Mouse (Mus musculus) heart, embryonic 15.5 days (tissue): Measurements from ENCODE around the gene Epb41l5. TPM values are rescaled to one million over a fixed set of nuclear protein-coding genes. Genes with fewer than 3 reads are reported as not detected.

ENCODE experiments used
- ATAC-seq: fragments of 200-750 bp; cut with Nextera tagmentation; replicated peaks from 2 replicates; pipeline ENCODE4 v1.8.0; 2017; ENCODE audit warnings: low read depth, moderate TSS enrichment; ENCODE audit not compliant: insufficient number of reproducible peaks, insufficient read depth, low FRiP score
- H3K27ac ChIP-seq: fragments of 300-500 bp; sonication (generic); 2 replicates; pipeline ENCODE4 v1.5.1; 2015; ENCODE audit warnings: mild to moderate bottlenecking, inconsistent platforms
- H3K27me3 ChIP-seq: fragments of 300-500 bp; sonication (generic); 2 replicates; pipeline ENCODE4 v1.6.1; 2015; ENCODE audit warnings: inconsistent platforms
- H3K36me3 ChIP-seq: fragments of 300-500 bp; sonication (generic); 2 replicates; pipeline ENCODE4 v1.6.1; 2015; ENCODE audit warnings: mild to moderate bottlenecking, inconsistent platforms
- H3K4me1 ChIP-seq: fragments of 300-500 bp; sonication (generic); replicated peaks from 2 replicates; pipeline ENCODE4 v1.6.1; 2015; ENCODE audit warnings: inconsistent platforms
- H3K4me2 ChIP-seq: fragments of 300-500 bp; sonication (generic); 2 replicates; pipeline ENCODE4 v1.6.1; 2015; ENCODE audit warnings: inconsistent platforms, mild to moderate bottlenecking, moderate library complexity
- H3K4me3 ChIP-seq: fragments of 300-500 bp; sonication (generic); 2 replicates; pipeline ENCODE4 v1.5.1; 2015; ENCODE audit warnings: mild to moderate bottlenecking, inconsistent platforms
- H3K9ac ChIP-seq: fragments of 300-500 bp; sonication (generic); 2 replicates; pipeline ENCODE4 v1.6.1; 2015; ENCODE audit warnings: mild to moderate bottlenecking, inconsistent platforms
- H3K9me3 ChIP-seq: fragments of 300-500 bp; sonication (generic); replicated peaks from 2 replicates; pipeline ENCODE4 v1.6.1; 2016; ENCODE audit warnings: inconsistent platforms
- WGBS: fragments of 180-500 bp; shearing (Covaris S2); methylation state at CpG from one replicate; pipeline ENCODE4 v1.1.7; 2015; ENCODE audit warnings: mixed read lengths; 5-methylcytosine and 5-hydroxymethylcytosine counted together
- polyA plus RNA-seq: library from polyadenylated mRNA; unstranded; fragments of >200 nt; fragmentation: Nextera tagmentation; extraction: Ambion mirVana; gene quantifications from 2 replicates; pipeline ENCODE4 v1.2.1, GENCODE M21; 2015

Gene Epb41l5
- polyA plus RNA-seq, 1 experiment from 2014 or later: 9.5 TPM

- H3K9ac ChIP-seq: no peak overlapping the region
- H3K36me3 ChIP-seq: no peaks in the 10 kb centered on the region
- WGBS: 63% methylated on average over 4 of the region's 4 CpGs
- H3K27me3 ChIP-seq: no peaks in the 10 kb centered on the region
- peaks cover 14% of the 10 kb centered on the region for H3K4me1 ChIP-seq
- H3K9me3 ChIP-seq: no peaks in the 10 kb centered on the region
- H3K27ac ChIP-seq: no peak overlapping the region
- no peak for ATAC-seq
- H3K4me2 ChIP-seq: no peak overlapping the region
- no peak overlapping the region for H3K4me3 ChIP-seq
Measured at GRCm38 (mm10) chr1:119545671-119546070, 103.1 kb downstream of the Epb41l5 start.

- WGBS: 33% methylated on average over 2 of the region's 2 CpGs
- no peaks in the 10 kb centered on the region for H3K36me3 ChIP-seq
- no peak for ATAC-seq
- H3K4me3 ChIP-seq: no peak overlapping the region
- H3K9me3 ChIP-seq: no peaks in the 10 kb centered on the region
- H3K27me3 ChIP-seq: no peaks in the 10 kb centered on the region
- no peak overlapping the region for H3K4me2 ChIP-seq
- no peak overlapping the region for H3K9ac ChIP-seq
- no peak overlapping the region for H3K27ac ChIP-seq
- H3K4me1 ChIP-seq: peaks cover 14% of the 10 kb centered on the region
Measured at GRCm38 (mm10) chr1:119545164-119545563, 103.6 kb downstream of the Epb41l5 start.

GRCm38 (mm10) chr1:119544611-119545155, 104.1 kb downstream of the Epb41l5 start:
- ATAC-seq: no peak
- Histone ChIP-seq H3K27ac (no peak overlapping the region), H3K4me1 (peaks cover 14% of the 10 kb centered on the region)

GRCm38 (mm10) chr1:119543316-119543715, 105.5 kb downstream of the Epb41l5 start:
- no peak overlapping the region for H3K9ac ChIP-seq
- peaks cover 14% of the 10 kb centered on the region for H3K4me1 ChIP-seq
- no peaks in the 10 kb centered on the region for H3K9me3 ChIP-seq
- H3K4me3 ChIP-seq: no peak overlapping the region
- no peaks in the 10 kb centered on the region for H3K27me3 ChIP-seq
- no peaks in the 10 kb centered on the region for H3K36me3 ChIP-seq
- 92% methylated on average over 6 of the region's 6 CpGs for WGBS
- ATAC-seq: no peak
- no peak overlapping the region for H3K4me2 ChIP-seq
- no peak overlapping the region for H3K27ac ChIP-seq

More at GRCm38 (mm10) chr1:119544611-119545155, 104.1 kb downstream of the Epb41l5 start:
- Histone ChIP-seq H3K4me2 (no peak overlapping the region), H3K9me3 (no peaks in the 10 kb centered on the region), H3K27me3 (no peaks in the 10 kb centered on the region), H3K36me3 (no peaks in the 10 kb centered on the region), H3K9ac (no peak overlapping the region), H3K4me3 (no peak overlapping the region)
- WGBS: 59% methylated on average over 5 of the region's 5 CpGs

- H3K4me2 ChIP-seq: no peak overlapping the region
- peaks cover 17% of the 10 kb centered on the region for H3K4me1 ChIP-seq
- H3K4me3 ChIP-seq: no peak overlapping the region
- no peak overlapping the region for H3K9ac ChIP-seq
- ATAC-seq: no peak
- no peaks in the 10 kb centered on the region for H3K36me3 ChIP-seq
- H3K27me3 ChIP-seq: no peaks in the 10 kb centered on the region
- WGBS: 33% methylated on average over 3 of the region's 3 CpGs
- no peak overlapping the region for H3K27ac ChIP-seq
- no peaks in the 10 kb centered on the region for H3K9me3 ChIP-seq
Measured at GRCm38 (mm10) chr1:119541570-119541969, 107.2 kb downstream of the Epb41l5 start.

- Histone ChIP-seq H3K9me3 (no peaks in the 10 kb centered on the region), H3K4me1 (peaks cover 20% of the 10 kb centered on the region), H3K27me3 (no peaks in the 10 kb centered on the region), H3K4me3 (no peak overlapping the region), H3K4me2 (no peak overlapping the region), H3K36me3 (no peaks in the 10 kb centered on the region), H3K27ac (peak overlapping the region; percentile 54), H3K9ac (no peak overlapping the region)
- 62% methylated on average over 9 of the region's 9 CpGs for WGBS
- no peak for ATAC-seq
Measured at GRCm38 (mm10) chr1:119540836-119541557, 107.8 kb downstream of the Epb41l5 start.

GRCm38 (mm10) chr1:119539252-119539651, 109.5 kb downstream of the Epb41l5 start:
- Histone ChIP-seq H3K36me3 (no peaks in the 10 kb centered on the region), H3K4me1 (peaks cover 24% of the 10 kb centered on the region), H3K9ac (no peak overlapping the region), H3K27me3 (no peaks in the 10 kb centered on the region), H3K27ac (no peak overlapping the region), H3K9me3 (no peaks in the 10 kb centered on the region), H3K4me3 (no peak overlapping the region), H3K4me2 (no peak overlapping the region)
- ATAC-seq: no peak
- 52% methylated on average over 2 of the region's 2 CpGs for WGBS

- Histone ChIP-seq H3K36me3 (no peaks in the 10 kb centered on the region), H3K27me3 (no peaks in the 10 kb centered on the region), H3K9me3 (no peaks in the 10 kb centered on the region), H3K4me2 (no peak overlapping the region), H3K4me1 (peaks cover 24% of the 10 kb centered on the region), H3K4me3 (no peak overlapping the region), H3K27ac (no peak overlapping the region), H3K9ac (no peak overlapping the region)
- ATAC-seq: no peak
- WGBS: 82% methylated on average over 6 of the region's 6 CpGs
Measured at GRCm38 (mm10) chr1:119537651-119538050, 111.1 kb downstream of the Epb41l5 start.

- 30% methylated on average over 2 of the region's 2 CpGs for WGBS
- peak; percentile 20; the same call in 1 of the 2 replicates for ATAC-seq
- H3K27me3 ChIP-seq: no peaks in the 10 kb centered on the region
- no peaks in the 10 kb centered on the region for H3K36me3 ChIP-seq
- H3K27ac ChIP-seq: peak overlapping the region; percentile 48
- peaks cover 17% of the 10 kb centered on the region for H3K4me1 ChIP-seq
- H3K9me3 ChIP-seq: no peaks in the 10 kb centered on the region
- no peak overlapping the region for H3K9ac ChIP-seq
- H3K4me3 ChIP-seq: no peak overlapping the region
- H3K4me2 ChIP-seq: no peak overlapping the region
Measured at GRCm38 (mm10) chr1:119536122-119536521, 112.7 kb downstream of the Epb41l5 start.

- Histone ChIP-seq H3K9ac (no peak overlapping the region), H3K4me2 (no peak overlapping the region), H3K27me3 (no peaks in the 10 kb centered on the region), H3K4me1 (0 out of 2 replicates have a peak, but pooled peaks cover 13% of the 10 kb centered on the region), H3K27ac (no peak overlapping the region), H3K4me3 (no peak overlapping the region), H3K36me3 (peaks cover 4% of the 10 kb centered on the region), H3K9me3 (no peaks in the 10 kb centered on the region)
- no peak for ATAC-seq
- WGBS: 89% methylated on average over 5 of the region's 5 CpGs
Measured at GRCm38 (mm10) chr1:119534341-119534740, 114.5 kb downstream of the Epb41l5 start.

GRCm38 (mm10) chr1:119533093-119533805, 115.6 kb downstream of the Epb41l5 start:
- H3K4me3 ChIP-seq: no peak overlapping the region
- no peak overlapping the region for H3K4me2 ChIP-seq
- 0 out of 2 replicates have a peak, but pooled peaks cover 13% of the 10 kb centered on the region for H3K4me1 ChIP-seq
- no peak overlapping the region for H3K9ac ChIP-seq
- H3K27me3 ChIP-seq: no peaks in the 10 kb centered on the region
- peaks cover 15% of the 10 kb centered on the region for H3K36me3 ChIP-seq
- ATAC-seq: no peak
- 83% methylated on average over 18 of the region's 18 CpGs for WGBS
- no peaks in the 10 kb centered on the region for H3K9me3 ChIP-seq
- H3K27ac ChIP-seq: no peak overlapping the region
